Comparison of ENCODE assay signal across 4 mouse cellular contexts in genomic region chr13:74071244-74071643, GRCm38 (mm10). TPM values are rescaled to one million over a fixed set of nuclear protein-coding genes. Genes with fewer than 3 reads are reported as not detected.
"Had no signal": no experiment of that assay in that cellular context is flagged by ENCODE, and none has a peak within 500 bp of the region (broad histone marks: within the 10 kb centered on the region; RNA-seq: fewer than 3 reads in every experiment).

No protein-coding gene starts in this region.

RNA-seq across cellular contexts. Expression of gene Slc9a3, which starts 50.0 kb away (rescaled TPM):
- polyA plus RNA-seq: limb, embryonic 10.5 days; limb, embryonic 13.5 days; lung, embryonic 16.5 days; neural tube, embryonic 11.5 days had no signal
